Mouse (Mus musculus) large intestine, adult 2 months (tissue): Measurements from ENCODE around the gene Bid. TPM values are rescaled to one million over a fixed set of nuclear protein-coding genes. Genes with fewer than 3 reads are reported as not detected.
"Not testable (repeated sequence)": the region's sequence is repeated elsewhere in the genome, so short reads cannot be mapped to it uniquely, and the experiment has no call there.

Experiments
- DNase-seq: peaks from one replicate; pipeline ENCODE4 v3.0.0-alpha.2; 2012; ENCODE audit warnings: low read depth, low spot score
- WGBS: fragments of 180-500 bp; shearing (Covaris S2); methylation state at CpG from one replicate; pipeline ENCODE4 v1.1.7; 2018; 5-methylcytosine and 5-hydroxymethylcytosine counted together
- polyA plus RNA-seq: library from polyadenylated mRNA; depleted of rRNA; stranded (reverse); fragments of >200 nt; gene quantifications from 2 replicates; pipeline ENCODE4 v1.2.3, GENCODE M21; 2012

Bid gene
- polyA plus RNA-seq, 1 experiment, result 16.0 TPM

DNA sequence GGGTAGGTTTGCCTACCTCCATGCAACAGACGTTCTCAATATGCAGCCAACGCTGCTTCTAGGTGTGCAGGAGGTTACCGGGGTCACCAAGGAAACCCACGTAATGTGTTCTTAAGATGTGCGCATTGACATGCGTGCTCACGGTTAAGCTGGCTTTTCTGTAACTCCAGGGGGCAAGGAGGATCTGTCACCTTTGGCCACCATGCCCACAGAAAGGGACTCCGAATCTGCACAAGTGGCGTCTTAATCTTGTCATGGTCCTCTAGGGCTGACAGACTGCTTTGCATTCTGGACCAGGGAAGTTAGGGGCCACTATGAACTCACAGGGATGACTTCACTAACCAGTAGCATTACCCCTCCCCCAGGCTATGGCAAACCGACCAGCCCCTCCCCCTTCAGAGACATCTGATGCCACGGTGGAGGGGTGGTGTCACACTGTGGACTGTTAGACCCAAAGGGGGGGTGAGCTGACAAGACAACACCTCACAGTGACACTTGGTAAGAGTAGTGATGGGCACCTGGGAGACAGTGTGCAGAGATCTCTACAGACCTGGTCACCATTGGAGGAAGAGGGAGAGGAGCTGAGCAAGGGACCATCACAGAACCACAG lies 21.5 kb upstream of the Bid start:
- 90% methylated on average over 11 of the region's 11 CpGs for WGBS

DNA sequence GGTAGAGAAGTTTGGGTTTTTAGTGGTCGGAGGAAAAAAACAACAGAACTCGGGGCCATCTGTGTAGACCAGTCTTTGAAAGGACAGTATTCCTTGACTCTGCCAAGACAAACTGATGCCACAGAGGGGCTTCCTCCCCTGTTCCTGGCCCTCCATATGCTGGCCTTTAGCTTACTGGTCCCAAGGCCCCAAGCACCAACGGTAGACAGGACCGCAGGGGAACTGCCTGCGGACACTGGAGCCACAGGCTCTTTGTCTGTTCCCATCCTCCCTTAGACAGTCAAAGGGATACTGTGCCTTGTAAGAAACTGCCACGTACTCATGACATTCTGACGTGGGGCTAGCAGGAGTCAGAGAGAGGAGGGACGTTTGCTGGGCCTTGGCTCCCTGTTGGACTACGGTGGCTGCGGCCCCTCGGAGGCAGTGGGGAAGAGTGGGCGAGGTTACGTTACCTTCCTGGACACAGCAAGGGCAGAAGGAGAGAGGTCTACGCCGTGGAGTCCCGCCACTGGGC lies 20.5 kb upstream of the Bid start:
- DNase-seq, result no peak
- 79% methylated on average over 16 of the region's 16 CpGs for WGBS

More for the DNA sequence above, 21.5 kb upstream of the Bid start:
- DNase-seq, result no peak

DNA sequence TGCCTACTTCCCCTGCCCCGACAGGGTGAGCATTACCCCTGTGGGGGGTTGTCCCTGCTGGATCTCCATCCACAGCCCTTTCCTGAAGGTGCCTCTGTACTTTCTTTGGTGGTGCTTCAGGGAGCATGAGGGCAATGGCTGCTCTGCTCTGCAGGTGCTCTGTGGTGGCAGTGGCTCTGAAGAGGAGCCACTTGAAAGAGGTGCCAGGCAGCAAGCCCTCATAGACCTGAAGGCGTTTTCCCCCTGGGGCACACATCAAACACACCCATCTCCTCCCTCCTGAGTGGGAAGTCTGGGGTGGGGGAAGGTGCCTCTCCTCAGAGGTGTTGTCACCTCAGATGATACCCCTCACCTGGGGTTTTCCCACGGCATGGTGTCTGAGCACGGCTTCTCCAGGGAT lies 17.5 kb upstream of the Bid start:
- no peak for DNase-seq
- WGBS, result 78% methylated on average over 4 of the region's 4 CpGs

DNA sequence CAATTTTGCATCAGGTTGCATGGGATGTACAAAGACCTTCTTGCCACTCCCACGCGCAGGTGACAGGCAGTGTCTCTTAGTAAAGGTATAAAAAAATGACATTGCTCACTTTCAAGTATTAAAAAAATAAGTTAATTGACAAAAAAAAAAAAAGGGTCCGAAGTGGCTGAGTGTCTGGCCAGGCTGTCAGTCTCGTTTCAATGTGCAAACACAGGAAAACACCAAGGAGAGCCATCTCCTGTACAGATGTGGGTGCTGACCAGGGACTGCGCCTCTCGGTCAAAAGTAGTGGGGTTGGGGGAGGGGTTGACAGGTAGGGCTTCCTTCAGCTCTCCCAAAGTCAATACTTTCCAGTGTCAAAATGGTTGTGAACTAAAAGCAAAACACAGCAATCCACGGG lies 17.0 kb upstream of the Bid start:
- no peak for DNase-seq
- WGBS, result 89% methylated on average over 7 of the region's 7 CpGs

DNA sequence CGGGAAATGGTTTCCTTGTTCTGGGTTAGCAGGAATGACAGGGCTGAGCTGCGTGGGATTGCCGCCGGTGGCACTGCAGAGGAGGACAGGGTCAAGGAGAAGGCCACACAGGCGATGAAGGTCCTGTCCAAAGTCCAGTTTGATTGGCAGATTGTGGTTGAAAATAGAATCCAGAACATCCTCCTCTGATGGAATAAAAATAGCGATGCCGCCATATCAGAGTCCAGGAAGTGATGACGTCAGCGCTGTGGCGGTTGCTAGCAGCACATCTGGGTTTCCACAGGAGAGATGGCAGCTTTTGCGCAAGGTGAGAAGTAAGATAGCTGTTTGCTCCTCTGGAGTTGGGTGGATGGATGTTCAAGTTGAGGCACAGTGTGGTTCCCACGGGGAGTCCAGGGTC lies 15.9 kb upstream of the Bid start:
- no peak for DNase-seq
- WGBS, result 89% methylated on average over 12 of the region's 12 CpGs

DNA sequence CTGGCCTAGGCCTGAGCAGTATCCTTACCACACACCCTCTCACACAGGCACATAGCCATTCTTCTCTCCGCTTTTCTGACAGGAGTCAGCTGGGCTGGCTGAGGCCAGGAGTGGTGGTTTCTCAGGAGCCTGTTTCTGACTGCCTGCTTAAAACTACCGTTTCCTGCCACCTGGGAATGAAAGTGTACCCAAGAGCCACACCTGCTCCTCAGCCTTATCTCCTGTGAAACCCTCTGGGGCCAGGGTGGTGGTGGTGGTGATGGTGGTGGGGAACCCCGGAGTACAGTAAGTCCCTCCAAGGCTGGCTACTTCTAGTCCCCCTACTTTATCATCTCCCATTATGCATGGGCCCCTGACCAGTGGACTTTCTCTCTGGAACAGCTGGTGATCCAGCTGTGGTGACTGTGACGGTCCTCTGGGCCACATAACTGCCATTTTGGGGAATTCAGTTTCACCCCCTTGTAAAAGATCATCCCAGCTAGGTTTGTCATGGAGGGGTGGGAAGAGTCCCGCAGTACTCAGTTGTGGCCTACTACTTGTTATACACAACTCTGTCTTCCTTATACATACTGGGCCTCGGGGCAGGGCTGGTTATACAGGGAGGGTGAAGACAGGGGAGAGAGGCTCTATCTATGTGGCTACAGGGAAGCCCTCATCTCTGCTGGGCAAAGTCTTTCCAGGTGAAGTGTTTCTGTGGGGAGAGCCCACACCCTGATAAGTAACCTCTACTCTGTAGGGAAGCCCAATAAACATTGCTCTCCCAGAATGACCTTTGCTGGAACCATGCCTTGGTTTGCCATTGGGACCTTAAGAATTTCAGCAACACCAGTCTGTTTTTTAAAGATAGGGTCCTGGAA lies 14.0 kb upstream of the Bid start:
- DNase-seq, result no peak
- WGBS, result 48% methylated on average over 6 of the region's 6 CpGs

DNA sequence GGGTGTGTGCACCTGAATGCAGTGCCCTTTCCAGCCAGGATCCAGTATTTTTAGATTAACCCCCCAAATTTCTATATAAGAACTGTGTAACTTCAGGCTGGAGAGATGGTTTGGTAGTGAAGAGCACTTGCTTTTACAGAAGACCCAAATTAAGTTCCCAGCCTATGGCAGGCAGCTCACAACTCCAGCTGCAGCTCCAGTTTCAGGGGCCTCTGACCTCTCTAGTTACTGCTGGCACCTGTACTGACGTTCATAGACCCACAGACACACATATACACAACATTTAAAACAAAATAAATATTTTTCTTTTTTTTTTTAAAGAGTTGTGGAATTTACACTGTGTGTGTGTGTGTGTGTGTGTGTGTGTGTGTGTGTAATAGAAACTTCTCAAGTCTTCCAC lies 12.8 kb upstream of the Bid start:
- no peak for DNase-seq
- whole genome bisulfite sequencing, result 73% methylated on average over 1 of the region's 1 CpGs

DNA sequence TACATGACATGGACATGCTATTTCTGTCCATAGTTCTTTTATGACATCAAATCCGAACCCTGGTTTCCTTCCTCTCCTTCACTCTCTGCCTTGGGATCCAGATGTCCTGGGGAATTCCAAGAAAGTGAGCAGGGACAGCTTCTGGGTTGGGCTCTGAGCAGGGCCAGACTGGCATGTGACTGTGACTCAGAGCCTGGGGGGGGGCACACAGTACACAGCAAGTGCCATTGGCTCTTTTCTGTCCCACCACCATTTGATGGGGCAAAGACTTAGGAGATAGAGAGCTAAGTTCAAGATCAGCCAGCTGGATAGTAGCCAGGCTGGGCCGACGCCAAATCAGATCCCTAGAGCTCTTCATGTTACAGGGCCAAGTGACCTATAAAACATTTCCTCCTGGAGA lies 11.1 kb upstream of the Bid start:
- DNase-seq, result no peak
- 15% methylated on average over 3 of the region's 3 CpGs for WGBS

DNA sequence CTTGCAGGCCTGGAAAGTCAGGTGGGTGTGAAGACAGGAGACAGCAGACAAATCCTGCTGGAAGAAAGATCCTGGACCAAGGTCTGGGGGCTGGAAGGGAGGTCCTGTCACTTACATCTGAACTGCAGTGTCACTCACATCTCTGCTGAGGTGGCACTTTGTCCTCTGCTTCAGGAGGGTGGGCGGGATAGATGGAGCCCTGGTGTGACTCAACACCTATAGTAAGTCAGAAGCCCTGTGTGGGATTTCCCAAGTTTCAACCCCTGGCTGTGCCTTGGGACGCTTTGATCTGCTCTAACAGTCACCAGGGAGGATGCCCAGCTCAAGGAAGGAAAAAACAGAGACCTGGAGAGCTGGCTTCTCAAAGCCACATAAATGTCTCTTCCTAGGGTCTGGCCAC lies 10.2 kb upstream of the Bid start:
- 64% methylated on average over 2 of the region's 2 CpGs for WGBS
- no peak for DNase-seq

DNA sequence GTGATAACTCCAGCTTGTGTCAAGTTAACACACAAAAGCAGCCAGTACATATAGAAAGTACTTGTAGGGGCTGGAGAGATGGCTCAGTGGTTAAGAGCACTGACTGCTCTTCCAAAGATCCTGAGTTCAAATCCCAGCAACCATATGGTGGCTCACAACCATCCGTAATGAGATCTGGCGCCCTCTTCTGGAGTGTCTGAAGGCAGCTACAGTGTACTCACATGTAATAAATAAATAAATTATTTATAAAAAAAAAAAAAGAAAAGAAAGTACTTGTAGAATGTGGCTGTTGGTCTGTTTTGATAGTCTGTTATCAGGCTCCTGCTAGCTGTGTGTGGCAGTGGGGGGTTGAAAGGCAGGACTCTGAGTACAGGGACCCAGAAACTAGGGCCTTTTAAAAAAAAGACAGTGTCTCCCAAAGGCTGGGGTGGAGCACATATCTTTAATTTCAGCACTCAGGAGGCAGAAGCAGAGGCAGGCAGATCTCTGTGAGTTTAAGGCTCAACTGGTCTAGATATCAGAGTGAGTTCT lies 8.2 kb upstream of the Bid start:
- DNase-seq, result not testable (repeated sequence)
- WGBS, result 80% methylated on average over 2 of the region's 2 CpGs

DNA sequence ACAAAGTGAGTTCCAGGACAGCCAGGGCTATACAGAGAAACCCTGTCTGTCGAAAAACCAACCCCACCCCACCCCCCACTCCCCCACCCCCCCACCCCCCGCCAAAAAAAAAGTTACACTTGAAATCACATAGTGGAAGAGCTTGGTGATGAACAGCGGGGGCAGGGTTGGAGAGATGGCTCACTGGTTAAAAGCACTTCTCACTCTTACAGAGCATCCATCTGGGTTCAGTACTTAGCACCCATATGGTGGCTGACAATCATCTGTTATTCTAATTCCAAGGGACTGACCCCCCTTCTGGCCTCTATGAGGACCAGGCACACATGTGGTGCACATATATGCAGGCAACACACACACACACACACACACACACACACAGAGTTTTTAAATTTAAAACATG lies 1.3 kb upstream of the Bid start:
- 44% methylated on average over 3 of the region's 3 CpGs for WGBS
- DNase-seq, result no peak

DNA sequence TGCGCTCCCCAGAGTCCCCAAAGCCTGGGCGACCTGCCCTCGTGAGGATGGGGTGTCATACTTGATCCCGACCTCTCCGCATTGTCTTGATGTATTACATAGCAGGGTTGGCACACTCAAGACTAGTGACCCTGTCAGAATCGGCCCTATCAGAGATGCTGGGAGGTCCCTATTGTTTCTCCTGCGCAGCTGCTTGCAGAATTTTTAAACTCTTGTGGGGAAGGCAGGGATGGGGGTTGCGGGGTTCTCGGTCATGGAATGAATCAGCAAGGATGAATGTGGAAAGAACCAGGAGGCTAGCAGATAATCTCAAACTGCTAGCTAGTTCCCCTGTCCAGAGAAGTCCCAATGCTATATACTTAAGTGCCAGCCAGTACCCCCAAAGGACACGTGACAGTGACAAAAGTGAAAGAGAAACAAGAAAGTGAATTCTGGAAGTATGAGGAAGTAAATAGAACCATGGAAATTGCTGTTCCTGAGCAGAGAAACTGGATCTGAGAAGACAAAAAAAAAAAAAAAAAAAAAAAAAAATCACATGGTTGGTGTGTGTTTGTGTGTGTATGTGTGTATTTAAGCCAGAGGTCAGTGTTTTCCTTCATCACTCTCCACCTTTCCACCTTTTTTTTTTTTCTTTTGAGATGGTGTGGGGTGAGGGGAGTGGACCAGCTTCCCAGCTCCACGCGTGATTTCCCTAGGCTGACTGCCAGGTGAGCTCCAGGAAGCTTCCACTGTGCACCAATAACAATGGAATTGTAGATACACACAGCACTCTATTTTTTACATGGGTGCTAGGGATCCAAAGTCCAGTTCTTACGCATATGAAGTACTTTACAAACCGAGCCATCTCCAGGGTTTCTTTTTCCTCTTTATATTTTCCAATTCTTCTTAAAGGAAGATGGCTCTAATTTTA lies 574 bp upstream of the Bid start:
- WGBS, result 5% methylated on average over 12 of the region's 14 CpGs
- not testable (repeated sequence) for DNase-seq

DNA sequence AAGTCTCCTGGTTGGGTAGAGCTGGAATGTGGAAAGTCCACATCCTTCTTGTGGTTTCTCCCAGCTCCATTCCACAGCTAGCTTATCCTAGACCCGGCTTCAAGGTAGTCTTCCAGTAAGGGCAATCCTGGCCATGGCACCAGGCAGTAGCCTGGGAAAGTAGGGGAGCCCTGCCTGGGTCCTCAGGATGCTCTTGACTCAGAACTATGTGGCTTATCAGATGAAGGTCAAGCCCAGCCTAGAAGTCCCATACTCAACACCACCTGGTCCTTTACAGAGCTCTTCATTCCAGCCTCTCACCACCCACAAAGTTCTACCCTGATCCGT lies 1.0 kb downstream of the Bid start:
- 29% methylated on average over 2 of the region's 2 CpGs for WGBS
- DNase-seq, result no peak

DNA sequence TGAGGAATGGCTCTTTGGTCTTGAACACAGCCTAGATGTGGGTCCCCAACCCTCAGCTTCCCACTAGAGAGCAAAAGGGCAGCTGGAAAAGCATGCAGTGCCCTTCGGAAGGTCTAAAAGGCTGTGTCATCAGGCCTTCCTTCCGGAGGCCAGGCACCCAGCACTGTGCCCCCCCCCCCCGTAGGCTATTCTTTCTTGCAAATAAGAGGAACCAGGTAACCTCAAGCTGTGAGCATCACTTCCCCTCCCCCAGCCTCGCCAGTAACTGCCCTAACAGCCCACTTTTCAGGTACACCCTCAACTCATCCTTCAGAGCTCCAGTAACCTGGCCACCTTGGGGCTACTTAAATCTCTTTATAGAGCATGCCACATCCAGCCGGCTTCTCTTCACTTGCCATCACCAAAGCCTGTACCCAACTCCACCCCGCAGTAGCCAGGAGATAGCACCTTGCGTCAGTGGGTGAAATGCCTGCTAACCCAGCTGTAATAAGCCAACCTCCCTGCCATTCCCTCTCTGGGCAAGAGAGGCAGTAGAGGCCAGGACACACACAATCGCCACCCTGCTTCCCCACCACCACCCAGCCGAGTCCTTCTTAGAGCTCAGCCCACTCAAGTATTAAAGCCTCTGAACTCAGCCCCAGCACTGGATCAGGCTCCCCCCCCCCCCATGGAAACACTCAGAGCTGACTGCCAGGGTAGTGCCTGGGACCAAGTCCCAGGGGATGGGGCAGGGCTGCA lies 1.6 kb downstream of the Bid start:
- WGBS, result 50% methylated on average over 9 of the region's 9 CpGs
- no peak for DNase-seq

DNA sequence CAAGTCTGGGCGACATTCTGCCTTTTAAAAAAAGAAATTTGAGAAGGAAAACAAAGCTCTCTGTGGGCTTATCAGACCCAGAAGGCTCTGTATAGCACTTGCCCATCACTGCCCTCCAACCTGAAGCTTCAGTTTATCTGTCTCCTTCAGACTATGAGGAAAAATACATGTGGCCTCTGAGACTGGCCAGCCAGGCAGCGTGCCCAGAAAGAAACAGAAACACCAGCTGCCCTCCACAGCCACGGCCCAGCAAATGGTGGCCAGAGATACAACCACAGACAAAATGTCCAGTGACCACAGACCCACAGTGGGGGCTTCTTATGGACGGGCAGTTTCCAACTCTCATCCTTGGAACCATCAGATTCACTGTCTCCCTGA lies 2.1 kb downstream of the Bid start:
- 81% methylated on average over 4 of the region's 4 CpGs for WGBS
- DNase-seq, result no peak

DNA sequence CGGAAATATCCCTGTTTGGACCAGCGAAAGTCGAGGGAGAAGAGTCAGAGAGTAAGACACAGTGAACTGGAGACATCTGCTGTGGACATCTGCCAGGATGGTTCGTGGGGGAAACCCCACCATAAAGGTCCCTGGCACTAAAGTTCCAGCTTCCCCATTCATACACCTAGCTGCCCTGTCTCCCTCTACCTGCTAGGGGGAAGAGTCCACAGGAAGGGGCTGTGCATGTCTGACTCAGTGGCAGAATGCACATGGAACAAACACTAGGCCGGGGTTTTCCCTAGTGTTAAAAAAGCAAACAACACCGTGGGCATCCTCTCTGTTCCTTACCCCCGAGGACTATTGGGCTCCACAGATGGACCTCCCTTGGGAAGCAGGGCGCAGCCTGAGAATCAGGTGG lies 2.9 kb downstream of the Bid start:
- 44% methylated on average over 8 of the region's 8 CpGs for WGBS
- no peak for DNase-seq

DNA sequence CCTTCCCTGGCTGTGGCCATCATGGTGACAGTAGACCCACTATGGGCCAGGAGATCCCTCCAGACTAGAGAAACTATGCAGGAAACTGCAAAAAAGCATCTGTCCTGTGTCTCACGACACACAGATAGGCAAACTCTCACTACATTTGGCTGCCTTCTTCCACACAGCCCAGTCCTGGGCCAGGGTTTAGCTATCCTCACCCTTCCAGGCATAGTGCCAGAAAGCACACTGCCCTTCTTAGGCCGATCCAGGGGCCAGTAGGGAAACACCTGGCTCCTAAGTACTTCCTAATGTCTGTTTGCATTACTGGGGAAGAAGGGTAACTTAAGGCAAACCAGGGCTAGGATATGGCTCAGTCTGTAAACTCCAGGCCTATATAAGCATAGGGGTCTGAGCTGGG lies 3.7 kb downstream of the Bid start:
- DNase-seq, result no peak
- 10% methylated on average over 2 of the region's 2 CpGs for WGBS

DNA sequence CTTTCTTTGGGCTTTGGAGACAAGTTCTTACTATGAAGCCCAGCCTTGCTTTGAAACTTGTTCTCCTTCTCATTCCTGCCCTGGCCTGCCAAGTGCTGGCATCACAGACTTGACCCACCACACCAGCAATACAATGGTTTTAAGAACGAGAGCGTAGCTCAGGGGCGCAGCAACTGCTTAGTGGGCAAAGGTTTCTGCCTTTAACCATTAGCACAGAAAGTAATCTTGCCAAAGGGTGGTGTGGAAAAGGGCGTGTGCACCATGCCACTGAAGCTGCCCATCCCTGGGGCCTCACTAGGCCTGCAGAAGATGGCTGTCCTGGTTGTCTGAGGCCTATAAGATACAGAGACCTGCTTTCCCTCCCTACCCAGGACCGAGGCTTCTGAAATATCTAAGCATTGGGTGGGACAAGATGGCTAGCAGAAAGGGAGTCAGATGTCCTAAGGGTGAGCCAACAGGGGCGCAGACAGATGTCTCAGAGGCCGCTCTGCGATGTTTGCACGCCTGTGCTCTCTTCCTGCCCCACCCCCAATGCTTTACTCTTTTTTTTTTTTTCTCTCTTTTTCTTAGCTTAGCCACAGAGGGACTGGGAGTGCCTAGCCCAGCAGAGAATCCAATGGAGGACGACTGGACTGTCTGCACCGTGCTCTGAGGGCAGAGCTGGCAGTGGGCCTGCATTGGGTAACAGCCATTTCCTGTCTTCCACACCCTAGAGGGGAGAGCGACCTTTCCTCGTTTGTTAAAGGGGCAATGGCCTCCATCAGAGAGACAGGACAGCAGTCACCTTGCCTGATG lies 5.2 kb downstream of the Bid start:
- 28% methylated on average over 13 of the region's 13 CpGs for WGBS
- DNase-seq, result no peak

DNA sequence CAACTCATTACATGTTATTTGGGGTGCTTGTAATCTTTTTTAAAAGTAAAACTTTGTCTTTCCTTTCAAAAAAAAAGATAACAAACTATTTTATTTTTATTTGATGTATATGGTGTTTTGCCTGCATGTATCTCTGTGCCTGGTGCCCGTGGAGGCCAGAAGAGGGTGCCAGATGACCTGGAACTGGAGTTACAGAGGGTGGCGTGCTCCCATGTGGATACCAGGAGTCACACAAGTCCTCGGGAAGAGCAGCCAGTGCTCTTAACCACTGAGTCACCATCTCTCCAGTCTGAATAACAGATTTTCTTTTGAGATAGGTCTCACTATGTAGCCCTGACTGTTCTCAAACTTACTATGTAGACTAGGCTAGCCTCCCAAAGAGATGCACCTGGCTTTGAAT lies 7.2 kb downstream of the Bid start:
- no peak for DNase-seq
- WGBS, result 85% methylated on average over 3 of the region's 3 CpGs
